Mouse (Mus musculus): ENCODE measurements around the gene Nfib. TPM values are rescaled to one million over a fixed set of nuclear protein-coding genes. Genes with fewer than 3 reads are reported as not detected.

Gene Nfib
- total and polyA plus RNA-seq, 3 experiments, result not detected

- Histone ChIP-seq H3K4me3 (ENCODE audit: control insufficient read depth in 1 of 2, insufficient read depth in 1 of 2, low read depth in 2 of 2, low read length in 2 of 2) (no peak overlapping the region), H3K4me1 (ENCODE audit: control insufficient read depth in 1 of 2, insufficient read depth in 2 of 2, low read length in 2 of 2) (no peaks in the 10 kb centered on the region), H3K36me3 (ENCODE audit: control insufficient read depth in 1 of 2, insufficient read depth in 2 of 2, low read length in 2 of 2) (no peaks in the 10 kb centered on the region), H3K79me2 (ENCODE audit: control insufficient read depth, insufficient read depth, low read length, poor library complexity) (no peaks in the 10 kb centered on the region), H3K9me3 (replicated peaks; ENCODE audit: insufficient read depth, low read length) (no peaks in the 10 kb centered on the region), H3K27me3 (ENCODE audit: control insufficient read depth in 1 of 2, insufficient read depth in 2 of 2, low read length in 2 of 2) (no peaks in the 10 kb centered on the region), H3K27ac (ENCODE audit: control insufficient read depth, low read depth, low read length) (no peak overlapping the region), H3K9ac (ENCODE audit: control insufficient read depth, low read depth, low read length, poor library complexity, severe bottlenecking) (no peak overlapping the region)
- no peak for DNase-seq (ENCODE audit: low read depth, low spot score)
- no peak for TF ChIP-seq MYB (IDR thresholded peaks at IDR 0.05; ENCODE audit: low read depth, low read length)
- no peak for TF ChIP-seq TAL1 (IDR thresholded peaks at IDR 0.05; ENCODE audit: low read length)
Observed at GRCm38 (mm10) chr4:82297562-82297961, 408.0 kb downstream of the Nfib start.

GRCm38 (mm10) chr4:82294066-82294465, 411.5 kb downstream of the Nfib start:
- no peaks in the 10 kb centered on the region for H3K27me3 ChIP-seq (ENCODE audit: control insufficient read depth in 1 of 2, insufficient read depth in 2 of 2, low read length in 2 of 2)
- DNase-seq (ENCODE audit: low read depth, low spot score), result no peak
- TF ChIP-seq SMC3 (IDR thresholded peaks at IDR 0.05; ENCODE audit: low read depth, low read length), result no peak
- TF ChIP-seq MAZ (IDR thresholded peaks at IDR 0.05; ENCODE audit: low read depth, low read length), result no peak
- TF ChIP-seq USF1 (IDR thresholded peaks at IDR 0.05; ENCODE audit: low read depth, low read length), result no peak
- TF ChIP-seq UBTF (IDR thresholded peaks at IDR 0.05; ENCODE audit: borderline replicate concordance, insufficient read depth, low read depth, low read length), result no peak
- no peak for TF ChIP-seq POLR2A (IDR thresholded peaks at IDR 0.05; ENCODE audit: control insufficient read depth in 1 of 2, insufficient read depth in 1 of 2, low read depth in 1 of 2, low read length in 2 of 2, poor library complexity in 1 of 2)
- TF ChIP-seq CHD2 (IDR thresholded peaks at IDR 0.05; ENCODE audit: low read length), result no peak
- no peak for TF ChIP-seq ZC3H11A (IDR thresholded peaks at IDR 0.05; ENCODE audit: low read depth, low read length)
- no peak for TF ChIP-seq RAD21 (IDR thresholded peaks at IDR 0.05; ENCODE audit: low read depth, low read length)
- TF ChIP-seq NRF1 (IDR thresholded peaks at IDR 0.05; ENCODE audit: insufficient read depth, low read depth, low read length, poor library complexity, severe bottlenecking), result no peak
- no peak for TF ChIP-seq POLR2AphosphoS5 (IDR thresholded peaks at IDR 0.05; ENCODE audit: borderline replicate concordance, low read depth, low read length)
- no peaks in the 10 kb centered on the region for H3K9me3 ChIP-seq (replicated peaks; ENCODE audit: insufficient read depth, low read length)
- no peak overlapping the region for H3K27ac ChIP-seq (ENCODE audit: control insufficient read depth, low read depth, low read length)
- H3K36me3 ChIP-seq (ENCODE audit: control insufficient read depth in 1 of 2, insufficient read depth in 2 of 2, low read length in 2 of 2), result no peaks in the 10 kb centered on the region
- H3K79me2 ChIP-seq (ENCODE audit: control insufficient read depth, insufficient read depth, low read length, poor library complexity), result no peaks in the 10 kb centered on the region
- H3K9ac ChIP-seq (ENCODE audit: control insufficient read depth, low read depth, low read length, poor library complexity, severe bottlenecking), result no peak overlapping the region
- no peaks in the 10 kb centered on the region for H3K4me1 ChIP-seq (ENCODE audit: control insufficient read depth in 1 of 2, insufficient read depth in 2 of 2, low read length in 2 of 2)
- no peak overlapping the region for H3K4me3 ChIP-seq (ENCODE audit: control insufficient read depth in 1 of 2, insufficient read depth in 1 of 2, low read depth in 2 of 2, low read length in 2 of 2)

DNA sequence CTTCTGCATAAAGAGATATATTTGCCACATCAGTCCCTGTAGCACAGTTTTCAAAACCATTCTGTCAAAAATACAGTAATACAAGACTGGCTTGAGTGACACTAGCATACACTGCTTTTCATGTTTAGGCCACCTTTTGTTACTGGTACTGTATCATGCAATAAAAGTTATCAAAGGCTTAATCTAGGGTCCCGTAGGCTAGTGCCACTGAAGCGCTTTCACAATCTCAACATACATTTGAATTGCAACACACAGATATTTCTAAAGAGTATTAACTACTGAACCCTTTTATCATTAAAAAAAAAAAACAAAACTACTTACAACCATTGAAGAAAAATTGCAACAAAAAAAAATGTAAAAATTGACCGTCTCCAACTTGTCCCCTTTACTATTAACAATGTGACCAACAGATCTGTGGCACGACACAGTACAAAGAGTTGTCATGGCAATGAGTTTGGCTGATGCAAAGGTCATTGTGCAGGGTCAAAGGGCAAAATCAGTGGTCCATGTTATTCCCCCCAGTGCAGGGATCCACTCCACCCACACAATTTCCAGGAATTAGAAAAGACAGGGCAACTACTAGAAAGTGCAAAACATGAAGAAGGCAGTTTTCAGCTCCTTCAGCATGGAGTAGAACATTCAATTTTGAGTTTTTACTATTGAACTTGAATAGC, 414.2 kb downstream of the Nfib start:
- no peaks in the 10 kb centered on the region for H3K27me3 ChIP-seq (ENCODE audit: control insufficient read depth in 1 of 2, insufficient read depth in 2 of 2, low read length in 2 of 2)
- H3K79me2 ChIP-seq (ENCODE audit: control insufficient read depth, insufficient read depth, low read length, poor library complexity), result no peaks in the 10 kb centered on the region
- H3K4me1 ChIP-seq (ENCODE audit: control insufficient read depth in 1 of 2, insufficient read depth in 2 of 2, low read length in 2 of 2), result no peaks in the 10 kb centered on the region
- H3K27ac ChIP-seq (ENCODE audit: control insufficient read depth, low read depth, low read length), result no peak overlapping the region
- H3K36me3 ChIP-seq (ENCODE audit: control insufficient read depth in 1 of 2, insufficient read depth in 2 of 2, low read length in 2 of 2), result no peaks in the 10 kb centered on the region
- TF ChIP-seq ELF1 (IDR thresholded peaks at IDR 0.05; ENCODE audit: low read depth, low read length) (no peak), POLR2AphosphoS5 (IDR thresholded peaks at IDR 0.05; ENCODE audit: borderline replicate concordance, low read depth, low read length) (no peak), KAT2A (conservative IDR thresholded peaks at IDR 0.05; ENCODE audit: low read depth, low read length) (no peak), RAD21 (IDR thresholded peaks at IDR 0.05; ENCODE audit: low read depth, low read length) (no peak), CHD1 (IDR thresholded peaks at IDR 0.05; ENCODE audit: low read depth, low read length) (no peak), MYB (IDR thresholded peaks at IDR 0.05; ENCODE audit: low read depth, low read length) (no peak), MEF2A (IDR thresholded peaks at IDR 0.05; ENCODE audit: extremely low read depth, insufficient replicate concordance, low read depth, low read length, poor library complexity, severe bottlenecking) (no peak), USF1 (IDR thresholded peaks at IDR 0.05; ENCODE audit: low read depth, low read length) (no peak), ZKSCAN1 (IDR thresholded peaks at IDR 0.05; ENCODE audit: low read depth, low read length) (no peak), MAZ (IDR thresholded peaks at IDR 0.05; ENCODE audit: low read depth, low read length) (no peak), TAL1 (IDR thresholded peaks at IDR 0.05; ENCODE audit: low read length) (no peak), MXI1 (IDR thresholded peaks at IDR 0.05; ENCODE audit: low read depth, low read length) (no peak), POLR2A (IDR thresholded peaks at IDR 0.05; ENCODE audit: control insufficient read depth in 1 of 2, insufficient read depth in 1 of 2, low read depth in 1 of 2, low read length in 2 of 2, poor library complexity in 1 of 2) (no peak), HCFC1 (IDR thresholded peaks at IDR 0.05; ENCODE audit: low read depth, low read length) (no peak), BHLHE40 (IDR thresholded peaks at IDR 0.05; ENCODE audit: borderline replicate concordance, low read depth, low read length) (no peak)
- no peaks in the 10 kb centered on the region for H3K9me3 ChIP-seq (replicated peaks; ENCODE audit: insufficient read depth, low read length)
- no peak for DNase-seq (ENCODE audit: low read depth, low spot score)
- no peak overlapping the region for H3K9ac ChIP-seq (ENCODE audit: control insufficient read depth, low read depth, low read length, poor library complexity, severe bottlenecking)
- H3K4me3 ChIP-seq (ENCODE audit: control insufficient read depth in 1 of 2, insufficient read depth in 1 of 2, low read depth in 2 of 2, low read length in 2 of 2), result no peak overlapping the region
